Mouse (Mus musculus): ENCODE data around the gene Mylpf. TPM values are rescaled to one million over a fixed set of nuclear protein-coding genes. Genes with fewer than 3 reads are reported as not detected.
A peak's percentile ranks its signal among the peaks of the same experiment; 100 is the strongest.

Mylpf gene
- total RNA-seq, 2 experiments from 2014 or later: 28,893 to 32,257 TPM

DNA sequence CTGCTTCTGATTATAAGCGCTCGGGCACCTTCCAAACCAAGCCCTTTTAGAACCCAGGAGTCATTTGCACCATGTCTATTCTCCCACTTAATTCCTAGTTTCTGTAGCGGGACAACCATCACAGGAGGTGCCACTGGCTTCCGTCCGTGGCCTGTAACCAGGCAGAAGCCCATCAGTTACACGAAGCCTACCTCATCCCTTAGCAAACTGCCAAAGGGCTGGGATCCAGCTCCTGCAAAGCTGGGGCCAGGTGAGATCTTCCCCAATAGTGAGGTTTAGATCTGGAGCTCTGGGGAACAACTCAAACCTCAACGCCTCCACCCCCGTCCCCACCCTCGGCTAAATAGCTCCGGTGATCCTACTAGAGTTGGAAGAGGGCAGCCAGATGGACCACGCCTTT lies 12.2 kb upstream of the Mylpf start:
- DNase-seq (ENCODE audit: low spot score in 2 of 2): no peak

DNA sequence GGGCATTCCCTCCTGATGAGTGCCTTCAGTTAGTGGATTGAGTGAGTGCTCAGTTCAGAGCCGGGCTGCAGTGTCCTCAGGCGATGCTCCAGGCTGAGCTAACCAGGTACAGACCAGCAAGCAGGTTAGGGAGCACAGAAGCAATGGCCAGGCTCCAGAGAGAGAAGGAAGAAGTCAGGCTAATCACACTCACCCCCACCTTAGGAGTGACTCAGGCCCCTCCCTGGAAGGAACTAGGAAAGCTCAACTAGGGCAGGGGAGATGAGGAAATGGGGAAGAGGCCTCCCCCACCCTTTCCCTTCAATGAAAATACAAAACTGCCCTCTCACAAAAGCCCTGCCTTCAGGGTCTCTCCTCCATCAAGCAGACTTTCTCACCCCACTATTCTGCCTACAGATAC lies 2.1 kb upstream of the Mylpf start:
- no peak for DNase-seq (ENCODE audit: low spot score in 2 of 2)

DNA sequence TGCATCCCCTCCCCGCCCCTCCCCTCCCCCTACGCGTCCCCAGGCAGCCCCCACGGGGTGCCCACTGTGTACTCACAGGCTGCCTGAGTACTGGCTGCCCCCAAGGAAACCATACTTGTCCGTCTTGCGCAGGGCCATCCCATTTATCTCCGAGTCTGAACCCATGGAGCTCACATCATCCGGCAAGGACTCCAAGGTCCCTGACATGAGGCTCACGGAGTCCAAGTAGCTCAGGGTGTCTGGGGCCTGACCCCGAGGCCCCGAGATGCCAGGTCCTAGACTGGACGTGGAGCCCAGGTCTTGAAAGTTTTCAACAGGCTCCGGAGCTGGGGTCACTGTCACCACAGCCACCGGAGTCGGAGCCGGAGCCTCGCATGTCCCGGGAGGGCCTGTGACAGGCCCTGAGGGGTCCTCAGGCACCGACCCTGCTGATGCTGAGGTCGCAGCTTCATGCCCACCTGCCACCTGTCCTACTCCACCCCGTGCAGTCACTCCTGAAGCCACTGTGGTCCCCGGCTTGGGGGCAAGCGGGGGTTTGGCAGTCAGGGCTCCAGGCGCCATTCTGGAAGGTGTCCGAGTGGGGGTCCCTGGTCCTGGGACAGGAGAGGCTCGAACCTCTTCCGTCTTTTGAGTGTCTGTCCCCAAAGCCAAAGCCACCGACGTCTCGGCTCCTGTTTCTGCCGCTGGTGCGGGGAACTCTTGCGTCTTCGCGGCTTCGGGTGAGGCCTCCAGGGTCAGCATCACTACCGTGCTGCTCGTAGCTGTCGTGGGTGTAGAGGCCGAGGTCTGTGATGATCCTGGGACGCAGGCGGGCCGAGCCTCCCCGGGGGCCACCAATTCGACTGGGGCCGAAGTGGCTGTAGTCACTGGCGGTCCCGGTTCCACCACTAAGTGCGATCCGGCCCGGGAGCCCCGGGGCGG lies 1.1 kb upstream of the Mylpf start:
- peak in 1 of 2 experiments; percentile 54 for DNase-seq (ENCODE audit: low spot score in 2 of 2)

DNA sequence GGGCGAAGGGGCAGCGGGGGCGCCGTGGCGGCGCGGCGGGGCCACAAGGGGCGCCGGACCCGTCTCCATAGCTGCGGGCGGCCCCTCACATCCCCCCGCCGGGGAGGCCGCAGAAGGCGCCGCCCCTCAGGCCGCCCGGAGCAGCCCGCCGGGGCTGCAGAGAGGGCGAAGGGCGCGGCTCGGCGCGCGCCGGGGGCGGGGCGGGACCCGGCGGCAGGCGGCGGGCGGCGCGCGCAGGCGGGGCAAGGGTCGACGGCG lies 466 bp upstream of the Mylpf start, which contains the start of gene Tbc1d10b:
Gene Tbc1d10b (minus strand): TSS at position 174 of the 258 bp plus-strand sequence.
- no peak for DNase-seq (ENCODE audit: low spot score in 2 of 2)

DNA sequence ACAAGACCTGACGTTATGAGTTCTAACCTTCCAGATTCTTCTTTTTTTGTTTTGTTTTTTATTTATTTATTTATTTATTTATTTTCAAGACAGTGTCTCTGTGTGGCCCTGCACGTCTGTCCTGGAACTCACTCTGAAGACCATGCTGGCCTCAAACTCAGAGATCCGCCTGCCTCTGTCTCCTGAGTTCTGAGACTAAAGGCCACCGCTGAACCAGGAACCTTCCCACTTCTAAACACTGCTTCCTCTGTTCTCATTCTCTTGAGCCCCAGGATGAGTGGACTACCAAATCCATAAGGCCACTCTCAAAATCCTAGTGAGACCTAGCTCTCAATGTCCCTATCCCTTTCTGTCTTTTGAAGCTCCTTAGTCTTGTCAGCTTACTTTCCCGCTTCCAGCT lies 1.2 kb downstream of the Mylpf start:
- DNase-seq (ENCODE audit: low spot score in 2 of 2): no peak

DNA sequence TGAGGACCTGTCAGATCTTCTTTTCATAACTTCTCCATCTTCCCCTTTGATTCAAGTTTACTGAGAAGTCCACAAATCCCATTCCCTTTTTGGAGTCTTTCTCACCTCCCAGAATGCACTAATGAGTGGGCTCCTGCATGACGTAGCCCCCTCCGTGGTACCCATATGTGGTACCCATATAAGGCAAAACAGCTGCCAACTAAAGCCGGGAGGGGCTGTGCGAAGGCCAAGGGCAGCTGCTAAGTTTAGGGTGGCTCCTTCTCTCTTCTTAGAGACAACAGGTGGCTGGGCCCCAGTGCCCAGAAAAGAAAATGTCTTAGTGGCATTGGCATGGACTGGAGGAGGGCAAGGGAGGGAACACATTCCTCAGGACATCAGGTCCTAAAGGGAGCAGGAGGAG lies 1.6 kb downstream of the Mylpf start:
- no peak for DNase-seq (ENCODE audit: low spot score in 2 of 2)

DNA sequence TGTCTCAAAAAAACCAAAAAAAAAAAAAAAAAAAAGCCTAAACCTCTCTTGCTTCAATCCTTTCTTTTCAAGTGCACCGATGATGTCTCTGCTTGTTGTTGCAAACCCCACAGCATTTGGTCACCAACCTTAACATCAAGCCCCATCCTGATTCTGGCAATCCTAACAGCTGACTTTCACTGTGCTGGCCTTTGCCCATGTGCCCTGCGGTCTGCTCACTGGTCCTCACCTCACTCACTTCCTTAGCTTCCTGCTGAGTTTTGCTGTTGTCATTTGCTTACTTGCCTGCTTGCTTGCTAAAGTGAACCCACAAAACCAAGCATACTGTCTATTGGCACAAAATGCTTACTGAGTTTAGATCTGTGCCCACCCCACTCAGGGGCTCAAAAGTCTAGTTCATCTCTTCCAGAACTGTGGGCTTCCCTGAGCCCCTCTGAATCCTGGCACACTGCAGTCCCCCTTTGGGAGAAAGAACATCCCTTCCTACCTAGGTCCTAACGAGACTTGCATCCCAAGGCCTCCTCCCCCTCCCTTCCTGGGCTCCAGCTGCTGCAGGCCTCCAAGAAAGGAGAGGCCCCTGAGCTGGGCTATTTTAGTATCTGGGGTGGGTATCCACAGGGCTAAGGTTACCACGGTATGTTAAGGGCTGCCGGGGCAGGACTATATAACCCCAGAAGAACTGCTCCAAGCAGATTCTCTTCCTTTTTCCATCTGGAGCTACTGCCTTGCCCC lies 2.5 kb downstream of the Mylpf start:
- DNase-seq (ENCODE audit: low spot score in 2 of 2): peak in 1 of 2 experiments; percentile 24

DNA sequence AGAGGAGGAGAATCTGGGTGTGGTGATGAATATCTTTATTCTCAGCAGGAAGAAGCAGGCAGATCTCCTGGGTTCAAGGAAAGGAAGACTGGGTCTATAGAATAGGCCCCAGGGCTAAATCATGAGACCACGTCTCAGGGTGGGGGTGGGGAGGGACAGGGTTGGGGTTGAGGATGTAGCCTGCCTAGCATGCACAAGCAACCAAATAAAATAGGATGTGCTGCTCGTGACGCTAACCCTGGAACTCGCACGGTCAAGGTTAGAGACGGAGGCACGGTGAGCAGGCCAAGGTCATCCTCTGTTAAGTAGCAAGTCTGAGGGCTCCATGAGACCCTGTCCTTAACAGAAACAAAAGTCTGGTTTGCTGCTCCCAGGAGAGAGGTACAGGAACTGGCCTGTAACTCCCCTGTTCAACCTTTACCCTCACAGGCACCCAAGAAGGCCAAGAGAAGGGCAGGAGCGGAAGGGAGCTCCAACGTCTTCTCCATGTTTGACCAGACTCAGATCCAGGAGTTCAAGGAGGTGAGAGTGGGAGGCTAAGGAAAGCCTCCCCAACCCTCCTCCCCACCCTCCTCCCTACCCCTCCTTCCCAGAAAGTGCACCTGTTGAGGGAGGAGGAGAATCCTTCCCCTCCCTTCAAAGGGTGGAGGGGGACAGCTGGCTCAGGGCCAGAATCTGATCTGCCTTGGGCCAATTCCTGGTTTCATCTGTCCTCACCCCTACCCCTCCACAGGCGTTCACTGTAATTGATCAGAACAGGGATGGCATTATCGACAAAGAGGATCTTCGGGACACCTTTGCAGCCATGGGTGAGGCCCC lies 4.0 kb downstream of the Mylpf start:
- peak in 1 of 2 experiments; percentile 31 for DNase-seq (ENCODE audit: low spot score in 2 of 2)

DNA sequence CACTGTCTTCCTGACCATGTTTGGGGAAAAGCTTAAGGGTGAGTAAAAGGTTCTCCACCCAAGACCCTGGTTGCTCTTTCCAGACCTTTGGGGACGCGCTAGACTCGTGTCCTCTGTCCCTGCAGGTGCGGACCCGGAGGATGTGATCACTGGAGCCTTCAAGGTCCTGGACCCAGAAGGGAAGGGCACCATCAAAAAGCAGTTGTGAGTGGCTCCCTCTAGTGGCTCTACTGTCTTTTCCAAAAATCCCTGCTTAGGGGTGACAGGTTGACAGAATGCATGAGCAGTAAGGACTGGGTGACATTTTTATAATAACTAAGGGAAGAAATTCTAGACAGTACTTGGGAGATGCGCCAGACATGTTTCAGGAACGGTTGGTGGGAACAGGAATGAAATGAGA lies 4.8 kb downstream of the Mylpf start:
- peak in 1 of 2 experiments; percentile 25 for DNase-seq (ENCODE audit: low spot score in 2 of 2)

DNA sequence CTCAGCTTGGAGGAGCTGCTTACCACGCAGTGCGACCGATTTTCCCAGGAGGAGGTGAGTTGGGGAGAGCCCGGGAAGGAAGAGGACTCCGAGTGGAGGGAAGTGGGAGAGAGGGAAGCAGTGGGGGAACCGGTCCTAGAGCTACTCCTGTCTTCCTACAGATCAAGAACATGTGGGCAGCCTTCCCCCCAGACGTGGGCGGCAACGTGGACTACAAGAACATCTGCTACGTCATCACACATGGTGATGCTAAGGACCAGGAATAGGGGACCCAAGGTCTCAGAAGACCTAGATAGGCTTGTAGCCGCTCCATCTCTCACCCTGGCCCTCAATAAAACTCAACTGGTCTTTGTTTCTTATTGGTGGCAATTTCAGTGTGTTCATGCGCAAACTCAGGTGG lies 5.2 kb downstream of the Mylpf start:
- DNase-seq (ENCODE audit: low spot score in 2 of 2): no peak

DNA sequence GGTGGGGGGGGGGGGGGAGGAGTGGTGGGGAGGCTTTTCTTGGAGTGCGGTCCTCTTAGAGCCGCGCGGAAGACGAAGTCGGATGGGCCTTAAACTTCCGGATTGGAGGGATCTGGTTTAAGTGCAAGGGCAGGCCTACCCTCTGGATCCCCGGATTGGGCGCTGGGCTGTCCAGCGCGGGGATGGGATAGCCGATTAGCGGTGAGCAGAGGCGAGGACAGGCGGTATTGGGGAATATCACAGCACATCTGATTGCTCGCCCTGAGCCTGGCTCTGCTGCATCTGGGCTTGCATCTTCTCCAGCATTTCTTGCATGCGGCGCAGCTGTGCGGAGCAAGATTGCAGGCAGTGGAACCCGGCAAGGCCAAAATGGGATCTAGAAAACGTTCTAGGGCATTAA lies 5.8 kb downstream of the Mylpf start:
- DNase-seq (ENCODE audit: low spot score in 2 of 2): peak in 1 of 2 experiments; percentile 47

DNA sequence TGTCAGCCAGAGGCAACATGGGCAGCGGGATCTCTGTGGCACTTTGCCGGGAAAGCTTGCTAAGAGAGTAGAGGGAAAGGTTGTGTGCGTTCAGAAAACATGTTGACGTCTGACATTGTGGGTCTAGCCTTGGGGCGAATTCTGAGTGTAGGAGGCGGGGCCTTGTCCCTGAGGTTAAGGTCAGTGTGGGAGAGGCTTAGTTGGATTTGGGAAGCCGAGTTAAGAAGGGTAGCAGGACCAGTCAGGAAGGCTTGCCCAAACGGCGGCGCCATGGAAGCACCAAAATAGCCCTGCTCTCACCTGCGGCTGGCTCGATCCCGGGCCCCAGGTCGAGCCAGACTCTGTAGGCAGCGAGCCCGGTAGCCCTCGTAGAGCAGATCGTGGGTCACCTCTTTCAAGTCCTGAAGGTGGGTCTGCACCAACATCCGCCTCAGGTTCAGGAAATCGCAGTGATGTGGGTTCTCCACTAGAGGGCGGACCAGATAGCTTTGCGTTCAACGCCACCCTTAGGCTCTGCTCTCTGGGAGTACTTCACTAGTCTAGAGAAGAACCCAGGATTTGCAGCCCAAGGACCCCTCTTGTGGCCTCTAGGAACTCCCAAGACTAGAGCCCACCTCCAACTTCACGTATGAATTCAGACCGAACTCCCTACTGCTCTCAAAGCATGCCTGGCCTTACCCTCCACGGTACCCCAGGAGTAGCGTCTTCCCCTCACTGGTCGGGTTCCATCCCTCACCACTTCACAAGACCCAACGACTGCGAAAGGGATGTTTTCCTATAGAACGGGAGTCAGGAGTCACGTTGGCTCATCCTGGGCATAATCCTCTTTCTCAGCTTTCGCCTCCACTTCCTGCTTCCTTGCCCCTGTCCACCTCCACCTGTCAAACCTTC lies 6.5 kb downstream of the Mylpf start:
- peak in 1 of 2 experiments; percentile 54 for DNase-seq (ENCODE audit: low spot score in 2 of 2)

DNA sequence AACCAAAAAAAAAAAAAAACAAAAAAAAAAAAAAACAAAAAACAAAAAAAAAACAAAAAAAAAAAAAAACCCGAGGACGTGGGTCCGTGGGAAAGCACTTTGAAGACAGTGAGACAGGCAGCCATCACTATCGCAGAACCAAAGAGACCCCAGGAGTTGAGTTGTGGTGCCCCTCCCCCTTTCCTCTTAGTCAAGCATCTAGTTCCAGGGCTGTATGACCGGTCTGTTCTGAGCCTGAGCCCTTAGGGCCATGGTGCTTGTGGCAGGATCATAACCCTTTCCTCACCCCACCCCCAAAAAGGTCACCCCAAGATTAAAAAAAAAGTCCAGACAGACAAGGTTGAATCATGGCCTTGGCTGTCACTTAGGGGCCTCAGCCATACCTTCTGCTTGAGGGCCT lies 7.6 kb downstream of the Mylpf start:
- no peak for DNase-seq (ENCODE audit: low spot score in 2 of 2)

DNA sequence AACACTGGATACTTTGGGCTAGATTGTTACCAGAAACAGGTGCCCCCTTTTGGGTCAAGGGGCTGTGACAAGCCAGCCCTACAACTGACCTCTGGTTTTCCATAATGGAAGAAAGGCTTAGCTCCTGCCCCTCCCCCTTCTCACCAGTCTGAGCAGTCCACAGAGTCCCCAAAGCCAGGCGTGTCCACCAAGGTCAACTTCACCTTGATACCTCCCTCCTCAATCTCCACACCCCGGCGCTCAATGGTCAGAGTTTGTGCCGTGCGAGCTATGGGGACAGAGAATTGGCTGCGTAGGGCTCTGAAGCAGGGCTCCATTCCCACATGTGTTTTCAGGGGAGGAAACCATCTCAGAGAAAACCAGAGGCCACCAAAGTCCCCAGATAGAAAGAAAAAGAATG lies 8.8 kb downstream of the Mylpf start:
- DNase-seq (ENCODE audit: low spot score in 2 of 2): no peak

DNA sequence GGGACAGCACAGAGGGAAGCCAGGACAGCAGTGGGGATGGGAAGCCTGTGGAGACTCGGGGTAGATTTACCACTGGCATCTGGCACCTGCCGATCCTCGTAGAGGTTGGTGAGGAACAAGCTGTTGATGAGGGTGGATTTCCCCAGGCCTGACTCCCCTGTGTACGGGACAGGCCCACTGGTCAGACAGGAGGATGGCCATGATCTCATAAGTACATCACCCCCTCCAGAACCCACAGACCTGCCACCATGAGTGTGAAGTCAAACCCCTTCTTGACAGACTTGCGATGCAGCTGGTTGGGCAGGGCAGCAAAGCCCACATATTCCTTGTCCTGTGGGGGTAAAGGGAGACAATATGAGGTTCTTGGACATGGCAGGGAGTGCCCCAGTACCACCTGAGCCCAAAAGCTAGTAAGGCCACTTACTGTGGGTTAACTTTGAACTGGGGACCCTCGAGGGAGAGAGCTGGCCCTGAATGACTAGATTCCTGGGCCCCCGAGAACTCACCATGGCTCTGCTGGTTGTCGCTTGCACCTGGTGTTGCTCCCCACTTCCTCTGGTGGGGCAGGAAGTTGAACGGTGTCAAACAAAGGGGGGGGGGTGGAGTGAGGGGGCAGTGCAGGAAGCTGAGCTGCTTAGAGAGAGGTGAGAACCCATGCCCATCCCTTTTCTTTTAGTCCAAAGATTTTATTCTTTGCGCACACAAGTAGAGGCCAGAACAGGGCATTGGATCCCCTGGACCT lies 9.4 kb downstream of the Mylpf start:
- no peak for DNase-seq (ENCODE audit: low spot score in 2 of 2)

DNA sequence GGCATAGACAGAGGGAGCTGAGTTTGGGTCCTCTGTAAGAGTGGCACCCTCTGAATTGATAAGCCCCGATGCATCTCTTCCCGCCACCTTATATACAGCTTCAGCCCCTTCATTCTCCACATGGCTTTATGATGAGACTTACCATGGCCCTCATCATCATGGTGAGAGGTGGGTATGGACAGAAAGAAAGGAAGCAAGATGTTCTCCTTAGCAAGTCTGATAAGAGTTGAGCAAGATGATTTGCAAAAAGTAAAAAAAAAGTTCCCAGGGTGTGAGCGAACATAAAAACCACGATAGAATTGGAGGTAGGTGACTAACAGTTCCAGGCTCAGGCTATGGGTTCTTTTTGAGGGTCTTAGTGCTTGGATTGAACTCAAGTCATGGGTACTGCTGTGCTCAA lies 10.0 kb downstream of the Mylpf start:
- no peak for DNase-seq (ENCODE audit: low spot score in 2 of 2)

DNA sequence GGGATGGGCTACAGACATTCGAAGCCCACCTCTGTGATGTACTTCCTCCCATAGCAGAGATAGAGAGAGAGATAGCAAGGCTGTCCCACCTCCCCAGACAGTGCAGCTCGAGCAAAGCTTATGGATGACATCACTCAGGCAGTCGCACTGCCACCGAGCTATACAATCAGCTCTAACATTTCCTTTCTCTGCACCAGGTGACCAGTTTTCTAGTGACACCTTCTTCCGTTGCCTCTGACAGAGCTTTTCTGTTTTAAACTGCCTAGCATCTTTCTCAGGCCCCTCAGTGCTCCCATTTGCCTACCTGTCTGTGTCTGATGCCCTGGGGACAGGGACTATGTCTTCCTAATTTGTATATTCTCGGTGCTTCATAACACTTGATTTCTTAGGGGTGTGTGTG lies 11.8 kb downstream of the Mylpf start:
- DNase-seq (ENCODE audit: low spot score in 2 of 2): no peak

DNA sequence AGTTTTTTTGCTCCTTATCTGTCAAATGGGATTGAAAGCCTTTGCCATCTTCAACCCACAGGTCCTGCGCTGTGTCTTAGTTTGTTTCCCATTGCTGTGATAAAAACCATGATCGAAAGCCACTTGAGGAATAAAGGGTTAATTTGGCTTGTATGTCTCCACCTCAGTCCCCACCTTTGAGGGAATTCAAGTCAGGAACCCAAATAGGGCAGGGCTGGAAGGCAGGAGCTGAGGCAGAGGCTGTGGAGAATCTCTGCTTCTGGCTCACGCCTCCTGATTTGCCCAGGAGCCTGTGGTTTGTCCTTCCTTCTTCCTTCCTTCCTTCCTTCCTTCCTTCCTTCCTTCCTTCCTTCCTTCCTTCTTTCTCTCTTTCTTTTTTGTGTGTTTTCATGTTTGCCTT lies 14.4 kb downstream of the Mylpf start:
- DNase-seq (ENCODE audit: low spot score in 2 of 2): no peak

DNA sequence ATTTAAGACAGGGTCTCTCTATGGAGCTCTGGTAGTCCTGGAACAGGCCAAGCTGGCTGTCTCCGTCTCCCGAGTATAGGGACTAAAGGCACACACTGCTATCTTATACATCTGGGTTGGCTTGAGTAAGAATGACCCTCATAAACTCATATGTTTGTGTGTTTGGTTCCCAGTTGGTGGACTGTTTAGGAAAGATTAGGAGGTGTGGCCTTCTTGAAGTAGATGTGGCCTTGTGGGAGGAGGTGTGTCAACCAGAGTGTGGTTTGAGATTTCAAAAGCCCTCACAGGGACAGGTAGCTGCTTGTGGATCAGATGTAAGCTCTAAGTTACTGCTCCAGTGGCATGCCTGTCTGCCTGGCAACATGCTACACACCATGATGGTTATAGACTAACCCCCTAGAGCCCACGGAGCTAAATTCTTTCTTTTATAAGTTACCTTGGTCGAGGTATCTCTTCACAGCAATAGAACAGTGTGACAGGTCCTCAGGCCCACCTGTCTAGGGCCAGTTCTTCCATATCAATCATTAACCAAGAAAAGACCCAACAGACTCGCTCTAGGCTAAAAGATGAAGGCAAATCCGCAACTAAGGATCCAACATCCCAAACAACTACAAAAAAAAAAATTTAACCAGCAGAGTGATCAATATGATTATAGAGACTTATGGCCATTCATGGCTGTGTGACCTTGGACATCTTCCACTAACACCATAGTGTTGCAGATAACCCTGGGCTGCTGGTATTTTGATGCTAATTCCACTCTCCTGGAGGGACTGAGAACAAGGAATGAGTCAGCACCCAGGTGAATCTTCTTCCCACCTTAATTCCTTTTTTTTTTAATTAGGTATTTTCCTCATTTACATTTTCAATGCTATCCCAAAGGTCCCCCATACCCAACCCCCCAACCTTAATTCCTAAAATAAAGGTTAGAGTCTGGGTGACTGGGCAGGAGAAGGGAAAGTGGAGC lies 15.1 kb downstream of the Mylpf start:
- DNase-seq (ENCODE audit: low spot score in 2 of 2): no peak
